Mouse (Mus musculus) adrenal gland, postnatal 25 days (tissue): ENCODE data around the gene Rbfox3. TPM values are rescaled to one million over a fixed set of nuclear protein-coding genes. Genes with fewer than 3 reads are reported as not detected.

ENCODE experiments used
- DNase-seq: peaks from one replicate; pipeline ENCODE4 v3.0.0; 2021; ENCODE audit warnings: mixed read lengths
- total RNA-seq: library from RNA; stranded (reverse); gene quantifications from 2 replicates; pipeline ENCODE4 v1.2.3, GENCODE M21; 2021

The Rbfox3 gene
- total RNA-seq, 1 experiment from 2014 or later: 7.2 TPM

GRCm38 (mm10) chr11:118881786-118882495 is 29.5 kb downstream of the Rbfox3 start:
- DNase-seq: no peak

- DNase-seq: no peak
Observed at GRCm38 (mm10) chr11:118879466-118880150, 31.8 kb downstream of the Rbfox3 start.

GRCm38 (mm10) chr11:118878605-118879245 is 32.7 kb downstream of the Rbfox3 start:
- DNase-seq: no peak

- no peak for DNase-seq
Observed at GRCm38 (mm10) chr11:118875243-118875897, 36.0 kb downstream of the Rbfox3 start.

GRCm38 (mm10) chr11:118874487-118875095 is 36.8 kb downstream of the Rbfox3 start:
- no peak for DNase-seq

- no peak for DNase-seq
Observed at GRCm38 (mm10) chr11:118874022-118874421, 37.4 kb downstream of the Rbfox3 start.

- no peak for DNase-seq
Observed at GRCm38 (mm10) chr11:118871527-118871926, 39.9 kb downstream of the Rbfox3 start.

- DNase-seq: no peak
Observed at GRCm38 (mm10) chr11:118863360-118863759, 48.0 kb downstream of the Rbfox3 start.

- peak; percentile 7 for DNase-seq
Observed at GRCm38 (mm10) chr11:118861801-118862431, 49.5 kb downstream of the Rbfox3 start.

GRCm38 (mm10) chr11:118861246-118861645 is 50.2 kb downstream of the Rbfox3 start:
- no peak for DNase-seq

- no peak for DNase-seq
Observed at GRCm38 (mm10) chr11:118860812-118861211, 50.6 kb downstream of the Rbfox3 start.

GRCm38 (mm10) chr11:118859839-118860238 is 51.6 kb downstream of the Rbfox3 start:
- no peak for DNase-seq

GRCm38 (mm10) chr11:118858305-118858704 is 53.1 kb downstream of the Rbfox3 start:
- no peak for DNase-seq

GRCm38 (mm10) chr11:118851391-118851790 is 60.0 kb downstream of the Rbfox3 start:
- DNase-seq: no peak

GRCm38 (mm10) chr11:118847986-118848385 is 63.4 kb downstream of the Rbfox3 start:
- no peak for DNase-seq

GRCm38 (mm10) chr11:118840992-118841391 is 70.4 kb downstream of the Rbfox3 start:
- DNase-seq: no peak

GRCm38 (mm10) chr11:118838167-118838566 is 73.2 kb downstream of the Rbfox3 start:
- no peak for DNase-seq

GRCm38 (mm10) chr11:118836889-118837288 is 74.5 kb downstream of the Rbfox3 start:
- no peak for DNase-seq

GRCm38 (mm10) chr11:118832793-118833481 is 78.5 kb downstream of the Rbfox3 start:
- DNase-seq: peak; percentile 9

GRCm38 (mm10) chr11:118831730-118832129 is 79.7 kb downstream of the Rbfox3 start:
- no peak for DNase-seq
